Mouse (Mus musculus) limb, embryonic 14.5 days (tissue): ENCODE data around the gene Zfand2a. TPM values are rescaled to one million over a fixed set of nuclear protein-coding genes. Genes with fewer than 3 reads are reported as not detected.

Experiments used
- ATAC-seq: fragments of 200-750 bp; cut with Nextera tagmentation; 2 replicates; pipeline ENCODE4 v1.8.0; 2017; ENCODE audit warnings: low read depth, moderate number of reproducible peaks, moderate TSS enrichment; ENCODE audit not compliant: low FRiP score
- DNase-seq: peaks from one replicate; pipeline ENCODE4 v3.0.0-alpha.2; 2015; ENCODE audit warnings: low spot score
- H3K27ac ChIP-seq: fragments of 300-500 bp; sonication (generic); replicated peaks from 2 replicates; pipeline ENCODE4 v1.5.1; 2014; ENCODE audit warnings: low read depth, mild to moderate bottlenecking, low read length, moderate library complexity, mixed read lengths
- H3K27me3 ChIP-seq: fragments of 300-500 bp; sonication (generic); 2 replicates; pipeline ENCODE4 v1.6.1; 2014; ENCODE audit warnings: low read length, mixed read lengths; ENCODE audit not compliant: control insufficient read depth, insufficient read depth
- H3K36me3 ChIP-seq: fragments of 300-500 bp; sonication (generic); 2 replicates; pipeline ENCODE4 v1.6.1; 2014; ENCODE audit warnings: mild to moderate bottlenecking, low read length, moderate library complexity, mixed read lengths; ENCODE audit not compliant: control insufficient read depth, insufficient read depth
- H3K4me1 ChIP-seq: fragments of 300-500 bp; sonication (generic); 2 replicates; pipeline ENCODE4 v1.6.1; 2014; ENCODE audit warnings: antibody characterized with exemption, low read length, mixed read lengths; ENCODE audit not compliant: control insufficient read depth, insufficient read depth
- H3K4me2 ChIP-seq: fragments of 300-500 bp; sonication (generic); replicated peaks from 2 replicates; pipeline ENCODE4 v1.6.1; 2014; ENCODE audit warnings: low read depth, mild to moderate bottlenecking, low read length, moderate library complexity; ENCODE audit not compliant: severe bottlenecking
- H3K4me3 ChIP-seq: fragments of 300-500 bp; sonication (generic); replicated peaks from 2 replicates; pipeline ENCODE4 v1.5.1; 2014; ENCODE audit warnings: low read length
- H3K9ac ChIP-seq: fragments of 300-500 bp; sonication (generic); 2 replicates; pipeline ENCODE4 v1.6.1; 2014; ENCODE audit warnings: mild to moderate bottlenecking, low read depth, low read length, moderate library complexity; ENCODE audit not compliant: severe bottlenecking
- H3K9me3 ChIP-seq: fragments of 300-500 bp; sonication (generic); 2 replicates; pipeline ENCODE4 v1.6.1; 2016; ENCODE audit warnings: low read length; ENCODE audit not compliant: control insufficient read depth
- POLR2A ChIP-seq: fragments of 200-500 bp; IDR thresholded peaks from 2 replicates; pipeline ENCODE4 v1.8.0; 2012; ENCODE audit warnings: inconsistent platforms, mild to moderate bottlenecking, moderate library complexity, borderline replicate concordance; ENCODE audit not compliant: insufficient read depth, insufficient read length; ENCODE audit errors: extremely low read depth
- WGBS: fragments of 180-500 bp; shearing (Covaris S2); extraction: QIAGEN DNeasy Blood & Tissue Kit; methylation state at CpG from one replicate; pipeline ENCODE4 v1.1.7; 2014; 5-methylcytosine and 5-hydroxymethylcytosine counted together
- polyA plus RNA-seq, 2 experiments: library from polyadenylated mRNA; depleted of rRNA in 1 of 2; stranded (reverse) in 1 of 2; unstranded in 1 of 2; fragments of >200 nt; fragmentation: Nextera tagmentation in 1 of 2; extraction: Ambion mirVana in 1 of 2; gene quantifications; 2 replicates each; pipeline versions ENCODE4 v1.2.1 to v1.2.3; 2012 to 2014

Gene Zfand2a
- polyA plus RNA-seq, 2 experiments: 6.2 to 16.4 TPM

GRCm38 (mm10) chr5:139459938-139460337 lies 24.4 kb downstream of the Zfand2a start:
- WGBS: 12% methylated on average over 10 of the region's 10 CpGs
- Histone ChIP-seq H3K36me3 (peaks cover 3% of the 10 kb centered on the region), H3K9me3 (no peaks in the 10 kb centered on the region), H3K4me2 (peak overlapping the region; percentile 83), H3K9ac (peak overlapping the region; percentile 59), H3K27me3 (no peaks in the 10 kb centered on the region), H3K27ac (no peak overlapping the region), H3K4me3 (peak overlapping the region; percentile 62), H3K4me1 (peaks cover 9% of the 10 kb centered on the region; the same call in 1 of the 2 replicates)
- no peak for TF ChIP-seq POLR2A
- ATAC-seq (0 out of 2 replicates have a peak, but pooled peaks have one; percentile 2), DNase-seq (no peak)

- no peak for TF ChIP-seq POLR2A
- no peak overlapping the region for H3K9ac ChIP-seq
- DNase-seq (no peak), ATAC-seq (no peak)
- peaks cover 16% of the 10 kb centered on the region for H3K36me3 ChIP-seq
- H3K4me2 ChIP-seq: no peak overlapping the region
- WGBS: 87% methylated on average over 8 of the region's 8 CpGs
- H3K27ac ChIP-seq: no peak overlapping the region
- no peaks in the 10 kb centered on the region for H3K9me3 ChIP-seq
- peaks cover 9% of the 10 kb centered on the region; the same call in 1 of the 2 replicates for H3K4me1 ChIP-seq
- no peaks in the 10 kb centered on the region for H3K27me3 ChIP-seq
- H3K4me3 ChIP-seq: no peak overlapping the region
Observed at GRCm38 (mm10) chr5:139457241-139457640, 27.1 kb downstream of the Zfand2a start.

- H3K4me1 ChIP-seq: peaks cover 5% of the 10 kb centered on the region; the same call in 1 of the 2 replicates
- peaks cover 16% of the 10 kb centered on the region for H3K36me3 ChIP-seq
- no peak overlapping the region for H3K9ac ChIP-seq
- no peak for ATAC-seq
- TF ChIP-seq POLR2A: no peak
- H3K4me3 ChIP-seq: no peak overlapping the region
- no peak overlapping the region for H3K4me2 ChIP-seq
- 89% methylated on average over 12 of the region's 12 CpGs for WGBS
- H3K27ac ChIP-seq: no peak overlapping the region
- H3K9me3 ChIP-seq: no peaks in the 10 kb centered on the region
- DNase-seq: no peak
- no peaks in the 10 kb centered on the region for H3K27me3 ChIP-seq
Observed at GRCm38 (mm10) chr5:139455166-139455565, 29.2 kb downstream of the Zfand2a start.

- ATAC-seq: no peak
- 83% methylated on average over 10 of the region's 10 CpGs for WGBS
Observed at GRCm38 (mm10) chr5:139453031-139453430, 31.3 kb downstream of the Zfand2a start.

GRCm38 (mm10) chr5:139449926-139450325 lies 34.4 kb downstream of the Zfand2a start:
- H3K27me3 ChIP-seq: no peaks in the 10 kb centered on the region
- H3K27ac ChIP-seq: no peak overlapping the region
- H3K4me3 ChIP-seq: no peak overlapping the region
- ATAC-seq (no peak), DNase-seq (no peak)
- TF ChIP-seq POLR2A: no peak
- H3K36me3 ChIP-seq: peaks cover 12% of the 10 kb centered on the region; the same call in 1 of the 2 replicates
- 54% methylated on average over 4 of the region's 4 CpGs for WGBS
- H3K9me3 ChIP-seq: no peaks in the 10 kb centered on the region
- H3K4me1 ChIP-seq: no peaks in the 10 kb centered on the region
- peak overlapping the region; percentile 1; the same call in 1 of the 2 replicates for H3K9ac ChIP-seq
- H3K4me2 ChIP-seq: no peak overlapping the region

More at GRCm38 (mm10) chr5:139453031-139453430, 31.3 kb downstream of the Zfand2a start:
- Histone ChIP-seq H3K4me2 (no peak overlapping the region), H3K36me3 (peaks cover 16% of the 10 kb centered on the region), H3K4me3 (no peak overlapping the region), H3K4me1 (no peaks in the 10 kb centered on the region), H3K9ac (no peak overlapping the region), H3K27ac (no peak overlapping the region), H3K27me3 (no peaks in the 10 kb centered on the region), H3K9me3 (no peaks in the 10 kb centered on the region)
- no peak for DNase-seq
- no peak for TF ChIP-seq POLR2A
